Mouse (Mus musculus) forebrain, postnatal 0 days (tissue): ENCODE measurements around the gene Robo1. TPM values are rescaled to one million over a fixed set of nuclear protein-coding genes. Genes with fewer than 3 reads are reported as not detected.

ENCODE experiments used
- ATAC-seq: fragments of 200-750 bp; cut with Nextera tagmentation; 2 replicates; pipeline ENCODE4 v1.8.0; 2017; ENCODE audit warnings: mild to moderate bottlenecking, moderate library complexity
- DNase-seq: peaks from one replicate; pipeline ENCODE4 v3.0.0-alpha.2; 2015
- H3K27ac ChIP-seq: fragments of 300-500 bp; sonication (generic); 2 replicates; pipeline ENCODE4 v1.5.1; 2014; ENCODE audit warnings: low read depth, mild to moderate bottlenecking, antibody characterized with exemption, low read length, moderate library complexity, mixed read lengths
- H3K27me3 ChIP-seq: fragments of 300-500 bp; sonication (generic); 2 replicates; pipeline ENCODE4 v1.6.1; 2014; ENCODE audit warnings: mild to moderate bottlenecking, low read length, mixed read lengths; ENCODE audit not compliant: insufficient read depth
- H3K36me3 ChIP-seq: fragments of 300-500 bp; sonication (generic); 2 replicates; pipeline ENCODE4 v1.6.1; 2014; ENCODE audit warnings: mild to moderate bottlenecking, moderate library complexity; ENCODE audit not compliant: insufficient read depth
- H3K4me1 ChIP-seq: fragments of 300-500 bp; sonication (generic); 2 replicates; pipeline ENCODE4 v1.6.1; 2014; ENCODE audit warnings: antibody characterized with exemption; ENCODE audit not compliant: insufficient read depth
- H3K4me2 ChIP-seq: fragments of 300-500 bp; sonication (generic); 2 replicates; pipeline ENCODE4 v1.6.1; 2014; ENCODE audit warnings: low read depth, mild to moderate bottlenecking, moderate library complexity
- H3K4me3 ChIP-seq: fragments of 300-500 bp; sonication (generic); 2 replicates; pipeline ENCODE4 v1.5.1; 2014; ENCODE audit warnings: low read depth, low read length, mixed read lengths
- H3K9ac ChIP-seq: fragments of 300-500 bp; sonication (generic); 2 replicates; pipeline ENCODE4 v1.6.1; 2014; ENCODE audit warnings: mild to moderate bottlenecking
- H3K9me3 ChIP-seq: fragments of 300-500 bp; sonication (generic); 2 replicates; pipeline ENCODE4 v1.6.1; 2016; ENCODE audit warnings: low read length
- CTCF ChIP-seq: sonication (generic); IDR thresholded peaks from 2 replicates; pipeline ENCODE4 v1.5.1; 2016; ENCODE audit warnings: antibody characterized with exemption, control low read depth, low read depth
- WGBS: fragments of 180-500 bp; shearing (Covaris S2); extraction: QIAGEN DNeasy Blood & Tissue Kit; methylation state at CpG from one replicate; pipeline ENCODE4 v1.1.7; 2014; 5-methylcytosine and 5-hydroxymethylcytosine counted together
- polyA plus RNA-seq: library from polyadenylated mRNA; unstranded; fragments of >200 nt; fragmentation: Nextera tagmentation; extraction: Ambion mirVana; gene quantifications from 2 replicates; pipeline ENCODE4 v1.2.1, GENCODE M21; 2015
- total RNA-seq: library from RNA; depleted of rRNA; stranded (reverse); fragments of >200 nt; gene quantifications from 2 replicates; pipeline ENCODE4 v1.2.3, GENCODE M21; 2014

The Robo1 gene
- total and polyA plus RNA-seq, 2 experiments from 2014 or later, result 29.0 to 129 TPM

GRCm38 (mm10) chr16:72854101-72854500 is 546.0 kb downstream of the Robo1 start:
- DNase-seq, result peak; percentile 57

GRCm38 (mm10) chr16:72854809-72855503 is 546.9 kb downstream of the Robo1 start:
- H3K4me2 ChIP-seq, result no peak overlapping the region
- peaks cover 9% of the 10 kb centered on the region; the same call in 1 of the 2 replicates for H3K4me1 ChIP-seq
- H3K4me3 ChIP-seq, result no peak overlapping the region
- H3K27ac ChIP-seq, result no peak overlapping the region
- H3K27me3 ChIP-seq, result no peaks in the 10 kb centered on the region
- ATAC-seq (no peak), DNase-seq (no peak)
- no peak overlapping the region for H3K9ac ChIP-seq
- no peaks in the 10 kb centered on the region for H3K9me3 ChIP-seq
- no peaks in the 10 kb centered on the region for H3K36me3 ChIP-seq
- 71% methylated on average over 5 of the region's 5 CpGs for WGBS
- TF ChIP-seq CTCF, result no peak

More at GRCm38 (mm10) chr16:72854101-72854500, 546.0 kb downstream of the Robo1 start:
- no peaks in the 10 kb centered on the region for H3K27me3 ChIP-seq
- H3K36me3 ChIP-seq, result no peaks in the 10 kb centered on the region
- H3K4me2 ChIP-seq, result no peak overlapping the region
- H3K4me3 ChIP-seq, result no peak overlapping the region
- 60% methylated on average over 9 of the region's 9 CpGs for WGBS
- H3K4me1 ChIP-seq, result peaks cover 9% of the 10 kb centered on the region; the same call in 1 of the 2 replicates
- no peak for TF ChIP-seq CTCF
- no peaks in the 10 kb centered on the region for H3K9me3 ChIP-seq
- no peak overlapping the region for H3K27ac ChIP-seq
- no peak for ATAC-seq
- no peak overlapping the region for H3K9ac ChIP-seq

GRCm38 (mm10) chr16:72861707-72862277 is 553.7 kb downstream of the Robo1 start:
- H3K9ac ChIP-seq, result no peak overlapping the region
- no peaks in the 10 kb centered on the region for H3K36me3 ChIP-seq
- WGBS, result 51% methylated on average over 7 of the region's 7 CpGs
- H3K4me2 ChIP-seq, result no peak overlapping the region
- ATAC-seq (no peak), DNase-seq (peak; percentile 32)
- H3K27ac ChIP-seq, result no peak overlapping the region
- peaks cover 3% of the 10 kb centered on the region; the same call in 1 of the 2 replicates for H3K4me1 ChIP-seq
- no peaks in the 10 kb centered on the region for H3K27me3 ChIP-seq
- no peaks in the 10 kb centered on the region for H3K9me3 ChIP-seq
- no peak for TF ChIP-seq CTCF
- H3K4me3 ChIP-seq, result no peak overlapping the region

DNA sequence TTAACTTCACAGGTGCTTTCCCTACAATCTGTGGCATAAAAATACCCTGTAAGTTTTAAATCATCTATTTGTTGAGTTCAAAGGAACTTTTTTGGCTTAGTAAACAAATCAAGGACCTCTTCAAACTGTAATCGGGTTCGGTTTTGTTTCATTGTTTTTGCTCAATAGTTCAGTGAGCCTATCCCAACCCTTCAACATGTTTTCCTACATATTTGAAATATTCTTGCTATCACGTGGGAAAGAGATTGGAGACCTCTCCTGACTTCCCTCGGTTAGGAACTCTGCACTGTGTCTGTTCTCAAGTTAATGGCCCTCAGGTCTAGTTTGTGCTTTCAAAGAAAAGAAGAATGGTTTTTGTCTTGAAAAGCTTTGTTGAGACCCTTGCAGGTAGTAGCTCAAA is 557.9 kb downstream of the Robo1 start:
- no peak for ATAC-seq
- H3K9ac ChIP-seq, result no peak overlapping the region
- no peaks in the 10 kb centered on the region for H3K27me3 ChIP-seq
- H3K36me3 ChIP-seq, result no peaks in the 10 kb centered on the region
- no peak for DNase-seq
- no peak overlapping the region for H3K4me2 ChIP-seq
- peaks cover 3% of the 10 kb centered on the region; the same call in 1 of the 2 replicates for H3K4me1 ChIP-seq
- H3K27ac ChIP-seq, result no peak overlapping the region
- H3K4me3 ChIP-seq, result no peak overlapping the region
- TF ChIP-seq CTCF, result no peak
- H3K9me3 ChIP-seq, result no peaks in the 10 kb centered on the region
- WGBS, result 84% methylated on average over 4 of the region's 4 CpGs

GRCm38 (mm10) chr16:72874934-72875732 is 567.0 kb downstream of the Robo1 start:
- Histone ChIP-seq H3K27ac (0 out of 2 replicates have a peak overlapping the region, but pooled peaks have one; percentile 29), H3K4me1 (no peaks in the 10 kb centered on the region), H3K36me3 (no peaks in the 10 kb centered on the region), H3K9me3 (no peaks in the 10 kb centered on the region), H3K27me3 (no peaks in the 10 kb centered on the region), H3K9ac (no peak overlapping the region), H3K4me2 (no peak overlapping the region), H3K4me3 (no peak overlapping the region)
- no peak for TF ChIP-seq CTCF
- DNase-seq (no peak), ATAC-seq (peak; percentile 54; the same call in 1 of the 2 replicates)
- 47% methylated on average over 8 of the region's 8 CpGs for WGBS

DNA sequence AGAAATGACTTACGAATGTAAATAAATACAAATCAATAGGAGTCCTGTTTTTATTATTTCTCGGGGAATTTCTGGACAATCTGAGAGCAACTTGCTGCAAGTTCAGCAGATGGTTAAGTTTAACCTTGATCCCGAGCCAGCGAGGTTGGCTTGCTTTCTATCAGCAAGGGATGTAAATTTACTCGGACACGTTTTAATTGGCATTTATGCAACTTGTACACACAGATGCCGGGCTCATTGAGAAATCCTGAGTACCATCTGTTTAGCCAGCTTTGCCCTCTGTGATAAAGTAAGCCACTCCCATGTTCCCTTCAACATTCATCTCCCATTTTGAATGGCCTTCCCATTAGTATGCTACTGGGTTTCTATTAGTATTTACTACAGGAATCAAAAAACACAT is 580.0 kb downstream of the Robo1 start:
- WGBS, result 11% methylated on average over 7 of the region's 7 CpGs
- Histone ChIP-seq H3K9ac (no peak overlapping the region; the same call in 1 of the 2 replicates), H3K36me3 (no peaks in the 10 kb centered on the region), H3K4me1 (peaks cover 7% of the 10 kb centered on the region), H3K27ac (no peak overlapping the region), H3K27me3 (no peaks in the 10 kb centered on the region), H3K4me3 (no peak overlapping the region), H3K9me3 (no peaks in the 10 kb centered on the region), H3K4me2 (0 out of 2 replicates have a peak overlapping the region, but pooled peaks have one; percentile 1)
- DNase-seq (peak; percentile 72), ATAC-seq (peak; percentile 68)
- no peak for TF ChIP-seq CTCF
